Mouse (Mus musculus): ENCODE data around the gene Eno4. TPM values are rescaled to one million over a fixed set of nuclear protein-coding genes. Genes with fewer than 3 reads are reported as not detected.

The Eno4 gene
- polyA plus RNA-seq, 1 experiment from 2014 or later, result 0.85 TPM

- H3K9me3 ChIP-seq (ENCODE audit: low read length), result no peaks in the 10 kb centered on the region
- H3K4me3 ChIP-seq (ENCODE audit: low read length), result no peak overlapping the region
- no peaks in the 10 kb centered on the region for H3K4me1 ChIP-seq (ENCODE audit: insufficient read depth, low read length)
- no peak overlapping the region for H3K4me2 ChIP-seq (replicated peaks; ENCODE audit: low read depth, low read length)
- H3K27me3 ChIP-seq (ENCODE audit: insufficient read depth, low read length), result no peaks in the 10 kb centered on the region
- no peak overlapping the region for H3K27ac ChIP-seq (ENCODE audit: low read length)
- 79% methylated on average over 15 of the region's 15 CpGs for WGBS
- no peak overlapping the region for H3K9ac ChIP-seq (replicated peaks; ENCODE audit: low read length)
- H3K36me3 ChIP-seq (ENCODE audit: insufficient read depth, low read length), result no peaks in the 10 kb centered on the region
- ATAC-seq (ENCODE audit: low FRiP score, low TSS enrichment), result no peak
These were observed 63.5 kb downstream of the Eno4 start for GRCm38 (mm10) chr19:59006577-59007340.

GRCm38 (mm10) chr19:59010802-59011201 lies 67.6 kb downstream of the Eno4 start:
- no peaks in the 10 kb centered on the region for H3K36me3 ChIP-seq (ENCODE audit: insufficient read depth, low read length)
- no peaks in the 10 kb centered on the region for H3K9me3 ChIP-seq (ENCODE audit: low read length)
- no peak for ATAC-seq (ENCODE audit: low FRiP score, low TSS enrichment)
- WGBS, result 78% methylated on average over 5 of the region's 5 CpGs
- H3K27ac ChIP-seq (ENCODE audit: low read length), result no peak overlapping the region
- H3K9ac ChIP-seq (replicated peaks; ENCODE audit: low read length), result no peak overlapping the region
- no peak overlapping the region for H3K4me2 ChIP-seq (replicated peaks; ENCODE audit: low read depth, low read length)
- H3K27me3 ChIP-seq (ENCODE audit: insufficient read depth, low read length), result no peaks in the 10 kb centered on the region
- no peak overlapping the region for H3K4me3 ChIP-seq (ENCODE audit: low read length)
- no peaks in the 10 kb centered on the region for H3K4me1 ChIP-seq (ENCODE audit: insufficient read depth, low read length)

Small RNAs within 50 kb of the gene (microRNA-seq; reads per million reads assigned to microRNA genes)
- 1.9 reads per million, percentile 7 among the genes with 10 or more reads in this experiment for gene Mir3086

Other genes starting within 250 kb of the Eno4 start
- 0.18 and 1.2 TPM in 2 replicates for gene Pnliprp1, start 214.5 kb upstream of the Eno4 start, polyA plus RNA-seq (2015; fragmentation: Nextera tagmentation; extraction: Ambion mirVana)
- 0.22 and 0.28 TPM in 2 replicates for gene Pnliprp2, start 183.7 kb upstream of the Eno4 start, polyA plus RNA-seq (2015; fragmentation: Nextera tagmentation; extraction: Ambion mirVana)
- not detected in 2 replicates for gene 1700019N19Rik, start 149.0 kb upstream of the Eno4 start, polyA plus RNA-seq (2015; fragmentation: Nextera tagmentation; extraction: Ambion mirVana)
- 18.1 TPM in 2 replicates for gene Hspa12a, start 229 bp downstream of the Eno4 start, polyA plus RNA-seq (2015; fragmentation: Nextera tagmentation; extraction: Ambion mirVana)
- 2.4 and 2.7 TPM in 2 replicates for gene Shtn1, start 132.7 kb downstream of the Eno4 start, polyA plus RNA-seq (2015; fragmentation: Nextera tagmentation; extraction: Ambion mirVana)
- gene Vax1, start 226.6 kb downstream of the Eno4 start, polyA plus RNA-seq (2015; fragmentation: Nextera tagmentation; extraction: Ambion mirVana), result not detected in 2 replicates